Mouse (Mus musculus) kidney, embryonic 16.5 days (tissue): ENCODE results near the gene Gm10271. TPM values are rescaled to one million over a fixed set of nuclear protein-coding genes. Genes with fewer than 3 reads are reported as not detected.

Experiments
- ATAC-seq: fragments of 200-750 bp; cut with Nextera tagmentation; 2 replicates; pipeline ENCODE4 v1.8.0; 2017; ENCODE audit warnings: moderate TSS enrichment; ENCODE audit not compliant: low FRiP score, low TSS enrichment
- H3K27ac ChIP-seq: fragments of 300-500 bp; sonication (generic); 2 replicates; pipeline ENCODE4 v1.5.1; 2014; ENCODE audit warnings: low read length
- H3K27me3 ChIP-seq: fragments of 300-500 bp; sonication (generic); 2 replicates; pipeline ENCODE4 v1.6.1; 2014; ENCODE audit warnings: low read length, control low read depth, mixed read lengths; ENCODE audit not compliant: insufficient read depth
- H3K36me3 ChIP-seq: fragments of 300-500 bp; sonication (generic); 2 replicates; pipeline ENCODE4 v1.6.1; 2014; ENCODE audit warnings: low read length, control low read depth, mixed read lengths; ENCODE audit not compliant: insufficient read depth
- H3K4me1 ChIP-seq: fragments of 300-500 bp; sonication (generic); 2 replicates; pipeline ENCODE4 v1.6.1; 2014; ENCODE audit warnings: low read length, control low read depth, mixed read lengths; ENCODE audit not compliant: insufficient read depth
- H3K4me2 ChIP-seq: fragments of 300-500 bp; sonication (generic); replicated peaks from 2 replicates; pipeline ENCODE4 v1.6.1; 2014; ENCODE audit warnings: low read depth, low read length
- H3K4me3 ChIP-seq: fragments of 300-500 bp; sonication (generic); 2 replicates; pipeline ENCODE4 v1.5.1; 2014; ENCODE audit warnings: mild to moderate bottlenecking, low read length
- H3K9ac ChIP-seq: fragments of 300-500 bp; sonication (generic); replicated peaks from 2 replicates; pipeline ENCODE4 v1.6.1; 2014; ENCODE audit warnings: low read length
- H3K9me3 ChIP-seq: fragments of 300-500 bp; sonication (generic); 2 replicates; pipeline ENCODE4 v1.6.1; 2016; ENCODE audit warnings: low read length, control low read depth
- WGBS: fragments of 180-500 bp; shearing (Covaris S2); extraction: QIAGEN DNeasy Blood & Tissue Kit; methylation state at CpG from one replicate; pipeline ENCODE4 v1.1.7; 2014; 5-methylcytosine and 5-hydroxymethylcytosine counted together
- polyA plus RNA-seq: library from polyadenylated mRNA; unstranded; fragments of >200 nt; fragmentation: Nextera tagmentation; extraction: Ambion mirVana; gene quantifications from 2 replicates; pipeline ENCODE4 v1.2.1, GENCODE M21; 2015

Gene Gm10271
- polyA plus RNA-seq, 1 experiment from 2014 or later: not detected

DNA sequence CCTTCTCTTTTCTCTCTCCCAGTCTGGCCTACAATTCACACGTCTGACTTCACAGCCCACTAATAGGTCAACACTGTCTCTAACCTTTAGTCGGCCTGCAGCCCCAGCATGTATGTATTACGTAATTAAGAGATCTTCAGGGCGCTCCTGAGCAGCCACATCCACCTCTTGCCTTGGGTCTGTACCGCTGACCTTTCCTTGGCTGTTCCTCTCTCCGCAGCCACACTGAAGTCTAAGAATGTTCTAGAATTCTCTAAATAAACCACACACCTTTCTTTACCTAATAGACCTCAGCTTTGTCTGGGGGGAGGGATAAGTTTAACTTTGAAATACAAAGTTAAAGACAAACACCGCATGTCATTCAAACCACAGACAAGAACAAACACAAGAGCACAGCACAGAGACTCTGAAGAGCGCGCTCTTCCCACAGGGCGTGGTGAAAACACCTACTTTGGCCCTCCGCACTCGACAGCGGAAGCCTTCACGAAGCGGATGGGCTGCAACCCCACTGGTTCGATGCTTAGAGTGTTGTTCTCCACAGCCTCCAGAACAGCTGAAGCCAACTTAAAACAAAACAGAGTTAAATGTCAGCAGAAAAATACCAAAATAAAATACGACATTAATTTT is 58.6 kb downstream of the Gm10271 start:
- 82% methylated on average over 17 of the region's 17 CpGs for WGBS

DNA sequence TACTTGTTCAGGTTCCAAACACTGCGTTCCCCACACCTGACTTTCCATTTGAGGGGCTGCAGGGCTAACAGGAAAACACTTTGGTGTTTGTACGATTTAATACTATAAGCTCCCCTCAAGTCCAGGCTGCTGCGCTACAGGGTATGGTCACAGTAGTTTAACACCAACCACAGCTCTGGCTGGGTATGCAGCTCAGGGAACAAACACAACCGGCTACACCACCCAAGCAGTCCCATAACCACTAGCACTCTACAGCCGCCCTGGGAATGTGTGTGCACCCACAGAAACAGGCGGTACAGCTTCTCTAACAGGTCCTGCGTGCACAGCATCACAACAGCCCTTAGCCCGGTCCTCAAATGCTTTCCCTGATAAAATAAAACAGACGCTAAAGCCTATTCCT is 59.6 kb downstream of the Gm10271 start:
- no peaks in the 10 kb centered on the region for H3K27me3 ChIP-seq
- H3K36me3 ChIP-seq: peaks cover 62% of the 10 kb centered on the region
- H3K4me3 ChIP-seq: no peak overlapping the region
- no peak overlapping the region for H3K9ac ChIP-seq
- H3K9me3 ChIP-seq: no peaks in the 10 kb centered on the region
- ATAC-seq: no peak
- WGBS: 91% methylated on average over 9 of the region's 9 CpGs
- H3K4me2 ChIP-seq: no peak overlapping the region
- no peak overlapping the region for H3K27ac ChIP-seq
- H3K4me1 ChIP-seq: no peaks in the 10 kb centered on the region

More for the DNA sequence above, 58.6 kb downstream of the Gm10271 start:
- no peaks in the 10 kb centered on the region for H3K27me3 ChIP-seq
- no peaks in the 10 kb centered on the region for H3K4me1 ChIP-seq
- H3K9me3 ChIP-seq: no peaks in the 10 kb centered on the region
- no peak for ATAC-seq
- H3K4me3 ChIP-seq: no peak overlapping the region
- no peak overlapping the region for H3K4me2 ChIP-seq
- H3K36me3 ChIP-seq: peaks cover 56% of the 10 kb centered on the region
- H3K9ac ChIP-seq: no peak overlapping the region
- no peak overlapping the region for H3K27ac ChIP-seq

DNA sequence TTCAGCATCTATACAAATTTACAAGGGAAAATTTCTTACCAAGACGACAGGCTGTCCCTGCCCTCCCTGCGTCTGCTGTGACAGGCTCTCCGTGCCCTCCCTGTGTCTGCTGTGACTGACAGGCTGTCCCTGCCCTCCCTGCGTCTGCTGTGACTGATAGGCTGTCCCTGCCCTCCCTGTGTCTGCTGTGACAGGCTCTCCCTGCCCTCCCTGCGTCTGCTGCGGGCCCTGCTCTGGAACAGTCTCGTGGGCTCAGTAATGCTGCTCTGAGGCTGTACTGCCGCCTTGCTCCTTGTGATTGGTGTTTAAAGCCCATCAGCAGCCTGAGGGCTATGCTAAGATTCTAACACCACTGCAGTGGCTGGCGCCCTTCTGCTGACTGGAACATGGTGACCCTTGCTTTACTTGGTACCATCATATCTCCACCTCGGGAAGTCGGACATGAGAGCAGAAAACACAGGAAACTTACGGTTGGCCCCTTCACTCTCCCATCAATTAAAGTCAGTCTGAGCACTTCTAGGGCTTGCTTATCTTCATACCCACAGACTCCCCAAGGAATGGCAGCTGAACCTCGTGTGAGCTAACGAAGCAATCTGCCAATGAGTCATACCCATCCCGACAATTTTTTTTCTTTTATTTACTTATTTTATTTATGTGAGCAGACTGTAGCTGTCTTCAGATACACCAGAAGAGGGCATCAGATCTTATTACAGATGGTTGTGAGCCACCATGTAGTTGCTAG is 63.3 kb downstream of the Gm10271 start:
- Histone ChIP-seq H3K36me3 (peaks cover 71% of the 10 kb centered on the region), H3K27me3 (no peaks in the 10 kb centered on the region), H3K9ac (no peak overlapping the region), H3K4me1 (no peaks in the 10 kb centered on the region), H3K4me2 (no peak overlapping the region), H3K27ac (no peak overlapping the region), H3K4me3 (no peak overlapping the region), H3K9me3 (no peaks in the 10 kb centered on the region)
- no peak for ATAC-seq
- WGBS: 77% methylated on average over 15 of the region's 15 CpGs

Other genes with a start within 250 kb of the Gm10271 start
- gene Myrfl, start 75.7 kb downstream of the Gm10271 start, polyA plus RNA-seq: 0.05 and 0.06 TPM in 2 replicates
- gene Rab3ip, start 21.8 kb downstream of the Gm10271 start, polyA plus RNA-seq: 136 and 141 TPM in 2 replicates
- 0.18 and 0.32 TPM in 2 replicates for gene Best3, start 13.7 kb upstream of the Gm10271 start, polyA plus RNA-seq
- gene Lrrc10, start 72.7 kb upstream of the Gm10271 start, polyA plus RNA-seq: not detected in 2 replicates
- gene Cct2, start 91.2 kb upstream of the Gm10271 start, polyA plus RNA-seq: 266 and 271 TPM in 2 replicates
- gene Frs2, start 175.9 kb upstream of the Gm10271 start, polyA plus RNA-seq: 18.0 and 19.7 TPM in 2 replicates